Mouse (Mus musculus) hindbrain, embryonic 14.5 days (tissue): ENCODE results near the gene Pkd2. TPM values are rescaled to one million over a fixed set of nuclear protein-coding genes. Genes with fewer than 3 reads are reported as not detected.

Experiments
- polyA plus RNA-seq: library from polyadenylated mRNA; unstranded; fragments of >200 nt; fragmentation: Nextera tagmentation; extraction: Ambion mirVana; gene quantifications from 2 replicates; pipeline ENCODE4 v1.2.1, GENCODE M21; 2014

Gene Pkd2
- polyA plus RNA-seq, 1 experiment from 2014 or later: 12.0 TPM

Other genes with a start within 250 kb of the Pkd2 start
- not detected in 2 replicates for gene Ibsp, start 160.3 kb upstream of the Pkd2 start, polyA plus RNA-seq
- not detected in 2 replicates for gene Mepe, start 134.1 kb upstream of the Pkd2 start, polyA plus RNA-seq
- gene Spp1, start 24.3 kb upstream of the Pkd2 start, polyA plus RNA-seq: 7.4 and 12.4 TPM in 2 replicates
- 12.2 and 13.7 TPM in 2 replicates for gene BC005561, start 48.9 kb downstream of the Pkd2 start, polyA plus RNA-seq